ENCODE assay signal across 7 mouse cellular contexts in genomic region chr4:45382133-45382532, GRCm38 (mm10). TPM values are rescaled to one million over a fixed set of nuclear protein-coding genes. Genes with fewer than 3 reads are reported as not detected.
DNase-seq lines count a peak whose midpoint lies in the region; ATAC-seq and TF ChIP-seq lines count a peak whose summit lies in the region.
"Not testable (repeated sequence)": the region's sequence is repeated elsewhere in the genome, so short reads cannot be mapped to it uniquely, and the experiment has no call there.

No protein-coding gene starts in this region.

- not testable (repeated sequence) for H3K27ac ChIP-seq in lung, embryonic 14.5 days (ENCODE audit: low read depth)
- peak overlapping the region; percentile 46 for H3K27ac ChIP-seq in lung, embryonic 16.5 days (ENCODE audit: low read length)

- not testable (repeated sequence) for H3K9me3 ChIP-seq in lung, embryonic 14.5 days (ENCODE audit: low read depth, low read length); lung, embryonic 16.5 days (ENCODE audit: control insufficient read depth, low read length)

- not testable (repeated sequence) for TF ChIP-seq CTCF in lung, embryonic 14.5 days (IDR thresholded peaks at IDR 0.05; ENCODE audit: low read depth)

- not testable (repeated sequence) for H3K36me3 ChIP-seq in lung, embryonic 14.5 days (ENCODE audit: insufficient read depth); lung, embryonic 16.5 days (ENCODE audit: control insufficient read depth, insufficient read depth, low read length)

- WGBS in lung, embryonic 14.5 days = 44% methylated on average over 2 of the region's 2 CpGs
- 37% methylated on average over 2 of the region's 2 CpGs for WGBS in lung, embryonic 16.5 days

- DNase-seq in R1 (ENCODE audit: low read depth, low spot score) = peak; percentile 30
- peak; percentile 75 for DNase-seq in lung, adult 18-20 months
- DNase-seq in lung, embryonic 14.5 days = peak; percentile 36
- peak; percentile 51 for DNase-seq in lung, postnatal 10 days
- peak; percentile 68 for DNase-seq in lung, postnatal 25 days (ENCODE audit: low spot score)
- peak; percentile 49 to 76 for DNase-seq in lung, postnatal 4 days

- H3K4me3 ChIP-seq in lung, embryonic 14.5 days (ENCODE audit: low read depth, low read length); lung, embryonic 16.5 days (ENCODE audit: low read length): not testable (repeated sequence)

- not testable (repeated sequence) for H3K27me3 ChIP-seq in lung, embryonic 14.5 days (ENCODE audit: insufficient read depth, low read length); lung, embryonic 16.5 days (ENCODE audit: control insufficient read depth, insufficient read depth, low read depth, low read length)

- not testable (repeated sequence) for H3K9ac ChIP-seq in lung, embryonic 14.5 days; lung, embryonic 16.5 days (ENCODE audit: low read length)

- H3K4me1 ChIP-seq in lung, embryonic 14.5 days (ENCODE audit: insufficient read depth); lung, embryonic 16.5 days (replicated peaks; ENCODE audit: control insufficient read depth, insufficient read depth, low read length): not testable (repeated sequence)

- ATAC-seq in lung, embryonic 14.5 days (ENCODE audit: insufficient read depth); lung, embryonic 16.5 days (ENCODE audit: low read depth): not testable (repeated sequence)

- not testable (repeated sequence) for H3K4me2 ChIP-seq in lung, embryonic 14.5 days; lung, embryonic 16.5 days (ENCODE audit: low read depth, low read length)

RNA-seq across cellular contexts. Expression of gene Slc25a51, which starts 26.4 kb away (rescaled TPM):
- polyA plus RNA-seq in lung, embryonic 14.5 days (2014; fragmentation: Nextera tagmentation; extraction: Ambion mirVana) = 69.0 and 70.1 TPM in 2 replicates
- 69.4 and 75.7 TPM in 2 replicates for polyA plus RNA-seq in lung, embryonic 16.5 days (2015; fragmentation: Nextera tagmentation; extraction: Ambion mirVana)

RNA-seq across cellular contexts. Expression of gene Exosc3, which starts 39.6 kb away (rescaled TPM):
- polyA plus RNA-seq in lung, embryonic 14.5 days (2014; fragmentation: Nextera tagmentation; extraction: Ambion mirVana) = 83.7 and 85.2 TPM in 2 replicates
- 64.4 and 77.4 TPM in 2 replicates for polyA plus RNA-seq in lung, embryonic 16.5 days (2015; fragmentation: Nextera tagmentation; extraction: Ambion mirVana)

RNA-seq across cellular contexts. Expression of gene Dcaf10, which starts 40.2 kb away (rescaled TPM):
- polyA plus RNA-seq in lung, embryonic 14.5 days (2014; fragmentation: Nextera tagmentation; extraction: Ambion mirVana) = 18.8 and 18.9 TPM in 2 replicates
- polyA plus RNA-seq in lung, embryonic 16.5 days (2015; fragmentation: Nextera tagmentation; extraction: Ambion mirVana) = 9.7 and 10.2 TPM in 2 replicates
